Mouse (Mus musculus): ENCODE measurements around the gene Smim4. TPM values are rescaled to one million over a fixed set of nuclear protein-coding genes. Genes with fewer than 3 reads are reported as not detected.

Gene Smim4
- polyA plus RNA-seq, 1 experiment: 17.1 TPM

DNA sequence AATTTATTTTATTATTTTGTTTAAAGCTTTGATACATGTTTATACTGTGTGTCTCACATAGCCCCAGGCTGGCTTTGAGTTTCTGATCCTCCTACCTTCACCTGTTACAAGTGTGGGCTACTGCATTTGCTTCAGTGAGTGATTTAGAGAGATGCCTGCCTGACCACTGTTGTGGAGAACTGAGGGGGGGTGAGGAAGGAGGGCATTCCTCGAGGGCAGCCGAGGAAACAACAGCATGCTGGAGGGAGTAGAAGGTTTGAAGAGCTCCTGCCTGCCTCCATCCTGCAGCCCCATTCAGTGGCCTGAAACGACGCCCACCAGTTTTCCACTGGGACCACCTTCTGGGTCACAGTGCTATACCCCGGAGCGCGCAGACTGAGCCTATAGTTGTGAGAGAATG, 36.7 kb upstream of the Smim4 start:
- Histone ChIP-seq H3K4me1 (ENCODE audit: control insufficient read depth, insufficient read depth, low read length) (no peaks in the 10 kb centered on the region), H3K27me3 (ENCODE audit: control insufficient read depth, insufficient read depth, low read length, poor library complexity, severe bottlenecking) (no peaks in the 10 kb centered on the region), H3K9me3 (replicated peaks; ENCODE audit: control insufficient read depth, insufficient read depth, low read length, poor library complexity, severe bottlenecking) (no peaks in the 10 kb centered on the region), H3K4me3 (ENCODE audit: low read depth, low read length) (no peak overlapping the region), H3K9ac (ENCODE audit: low read depth, poor library complexity, severe bottlenecking) (no peak overlapping the region), H3K36me3 (ENCODE audit: control insufficient read depth, insufficient read depth, low read length, poor library complexity, severe bottlenecking) (no peaks in the 10 kb centered on the region), H3K27ac (ENCODE audit: insufficient read depth, low read length) (no peak overlapping the region)
- TF ChIP-seq EP300 (IDR thresholded peaks at IDR 0.05; ENCODE audit: insufficient read depth, low read depth, low read length): no peak
- TF ChIP-seq CTCF (IDR thresholded peaks at IDR 0.05; ENCODE audit: low read depth, low read length): no peak

DNA sequence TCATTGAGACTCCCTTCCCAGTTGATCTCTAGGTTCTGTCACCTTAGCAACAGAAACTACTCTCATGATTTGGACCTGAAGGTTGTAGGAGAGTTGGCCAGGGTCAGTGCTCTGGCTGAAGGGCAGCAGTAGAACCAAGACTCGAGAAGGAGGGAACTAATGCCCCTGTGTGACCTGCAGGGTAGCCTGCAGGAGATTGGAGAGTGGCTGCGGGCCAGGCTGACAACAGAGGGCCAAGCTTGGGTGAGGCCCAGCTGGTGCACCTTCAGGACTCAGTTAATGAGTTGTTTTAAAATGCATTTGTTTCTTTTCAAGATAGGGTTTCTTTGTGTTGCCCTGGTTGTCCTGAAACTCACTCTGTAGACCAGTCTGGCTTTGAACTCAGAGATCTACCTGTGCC, 36.3 kb upstream of the Smim4 start:
- no peak for TF ChIP-seq EP300 (IDR thresholded peaks at IDR 0.05; ENCODE audit: insufficient read depth, low read depth, low read length)
- TF ChIP-seq POLR2A (IDR thresholded peaks at IDR 0.05; ENCODE audit: insufficient read depth, low read length): no peak
- TF ChIP-seq CTCF (IDR thresholded peaks at IDR 0.05; ENCODE audit: low read depth, low read length): no peak
- Histone ChIP-seq H3K36me3 (ENCODE audit: control insufficient read depth, insufficient read depth, low read length, poor library complexity, severe bottlenecking) (no peaks in the 10 kb centered on the region), H3K4me3 (ENCODE audit: low read depth, low read length) (no peak overlapping the region), H3K9me3 (replicated peaks; ENCODE audit: control insufficient read depth, insufficient read depth, low read length, poor library complexity, severe bottlenecking) (no peaks in the 10 kb centered on the region), H3K4me1 (ENCODE audit: control insufficient read depth, insufficient read depth, low read length) (no peaks in the 10 kb centered on the region), H3K27ac (ENCODE audit: insufficient read depth, low read length) (no peak overlapping the region), H3K9ac (ENCODE audit: low read depth, poor library complexity, severe bottlenecking) (no peak overlapping the region), H3K27me3 (ENCODE audit: control insufficient read depth, insufficient read depth, low read length, poor library complexity, severe bottlenecking) (no peaks in the 10 kb centered on the region)

DNA sequence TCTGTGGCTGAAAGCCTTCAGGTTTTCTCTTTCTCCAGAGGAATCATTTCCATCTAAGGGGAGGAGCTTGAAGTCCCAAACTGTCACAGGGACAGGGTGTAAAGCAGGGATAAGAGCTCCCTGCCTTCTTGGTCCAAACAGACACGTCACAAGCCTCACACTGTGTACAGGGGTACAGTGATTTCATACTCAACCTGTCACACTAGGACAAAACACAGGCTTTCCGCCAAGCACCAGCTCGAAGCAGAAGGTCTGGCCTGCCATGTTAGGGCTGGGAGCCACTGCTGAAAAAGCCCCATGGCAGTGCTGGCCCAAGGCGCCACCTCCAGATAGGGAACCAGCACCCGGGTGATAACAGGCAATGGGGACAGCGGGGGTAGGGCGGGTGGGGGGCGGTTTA, 35.3 kb upstream of the Smim4 start:
- Histone ChIP-seq H3K27ac (ENCODE audit: insufficient read depth, low read length) (no peak overlapping the region), H3K9me3 (replicated peaks; ENCODE audit: control insufficient read depth, insufficient read depth, low read length, poor library complexity, severe bottlenecking) (no peaks in the 10 kb centered on the region), H3K4me1 (ENCODE audit: control insufficient read depth, insufficient read depth, low read length) (no peaks in the 10 kb centered on the region), H3K9ac (ENCODE audit: low read depth, poor library complexity, severe bottlenecking) (no peak overlapping the region), H3K27me3 (ENCODE audit: control insufficient read depth, insufficient read depth, low read length, poor library complexity, severe bottlenecking) (no peaks in the 10 kb centered on the region), H3K36me3 (ENCODE audit: control insufficient read depth, insufficient read depth, low read length, poor library complexity, severe bottlenecking) (no peaks in the 10 kb centered on the region), H3K4me3 (ENCODE audit: low read depth, low read length) (no peak overlapping the region)
- TF ChIP-seq POLR2A (IDR thresholded peaks at IDR 0.05; ENCODE audit: insufficient read depth, low read length): no peak
- TF ChIP-seq EP300 (IDR thresholded peaks at IDR 0.05; ENCODE audit: insufficient read depth, low read depth, low read length): no peak
- TF ChIP-seq CTCF (IDR thresholded peaks at IDR 0.05; ENCODE audit: low read depth, low read length): no peak

DNA sequence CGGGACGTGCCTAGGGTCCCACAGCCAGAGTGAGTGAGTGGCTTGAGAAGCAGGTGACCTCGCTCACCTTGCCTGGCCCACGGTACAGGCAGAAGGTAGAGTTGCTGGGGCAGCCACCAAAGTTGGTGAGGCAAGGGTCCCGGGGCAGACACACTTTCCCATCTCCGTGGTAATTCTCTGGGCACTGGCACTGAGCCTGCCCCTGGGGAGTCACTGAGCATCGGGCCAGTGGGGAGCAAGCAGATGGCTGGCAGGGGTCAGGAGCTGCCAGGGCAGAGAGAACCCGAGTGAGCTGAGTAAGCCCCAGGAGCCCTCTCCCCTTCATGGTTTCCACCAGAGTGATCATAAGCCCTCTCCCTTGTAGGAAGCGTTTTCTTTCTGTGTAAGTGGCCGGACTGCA, 32.9 kb upstream of the Smim4 start:
- Histone ChIP-seq H3K9me3 (replicated peaks; ENCODE audit: control insufficient read depth, insufficient read depth, low read length, poor library complexity, severe bottlenecking) (no peaks in the 10 kb centered on the region), H3K27ac (ENCODE audit: insufficient read depth, low read length) (no peak overlapping the region), H3K4me1 (ENCODE audit: control insufficient read depth, insufficient read depth, low read length) (no peaks in the 10 kb centered on the region), H3K9ac (ENCODE audit: low read depth, poor library complexity, severe bottlenecking) (no peak overlapping the region), H3K27me3 (ENCODE audit: control insufficient read depth, insufficient read depth, low read length, poor library complexity, severe bottlenecking) (no peaks in the 10 kb centered on the region), H3K4me3 (ENCODE audit: low read depth, low read length) (no peak overlapping the region), H3K36me3 (ENCODE audit: control insufficient read depth, insufficient read depth, low read length, poor library complexity, severe bottlenecking) (no peaks in the 10 kb centered on the region)
- no peak for TF ChIP-seq EP300 (IDR thresholded peaks at IDR 0.05; ENCODE audit: insufficient read depth, low read depth, low read length)

DNA sequence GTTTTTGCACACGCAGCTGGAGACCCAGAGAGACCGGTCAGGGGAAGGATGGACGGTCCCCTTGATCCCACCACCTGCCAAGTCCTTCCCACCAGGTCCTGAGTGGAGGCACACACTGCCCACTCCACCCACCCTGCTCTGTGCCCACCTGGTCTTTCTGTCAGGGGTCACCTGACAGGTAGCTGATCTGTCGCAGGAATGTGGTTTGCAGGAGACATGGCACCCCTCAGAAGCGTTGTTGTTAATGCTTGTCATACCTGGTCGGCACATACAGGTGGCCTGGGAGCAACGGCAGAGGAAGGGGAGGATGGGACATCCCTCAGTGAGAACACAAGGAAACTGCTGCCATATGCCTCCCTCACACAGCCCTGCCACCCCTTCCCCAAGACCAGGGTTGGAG, 32.4 kb upstream of the Smim4 start:
- H3K36me3 ChIP-seq (ENCODE audit: control insufficient read depth, insufficient read depth, low read length, poor library complexity, severe bottlenecking): no peaks in the 10 kb centered on the region
- TF ChIP-seq CTCF (IDR thresholded peaks at IDR 0.05; ENCODE audit: low read depth, low read length) (no peak), EP300 (IDR thresholded peaks at IDR 0.05; ENCODE audit: insufficient read depth, low read depth, low read length) (no peak), POLR2A (IDR thresholded peaks at IDR 0.05; ENCODE audit: insufficient read depth, low read length) (no peak)
- no peak overlapping the region for H3K4me3 ChIP-seq (ENCODE audit: low read depth, low read length)
- no peak overlapping the region for H3K9ac ChIP-seq (ENCODE audit: low read depth, poor library complexity, severe bottlenecking)
- H3K27me3 ChIP-seq (ENCODE audit: control insufficient read depth, insufficient read depth, low read length, poor library complexity, severe bottlenecking): no peaks in the 10 kb centered on the region
- no peaks in the 10 kb centered on the region for H3K9me3 ChIP-seq (replicated peaks; ENCODE audit: control insufficient read depth, insufficient read depth, low read length, poor library complexity, severe bottlenecking)
- no peak overlapping the region for H3K27ac ChIP-seq (ENCODE audit: insufficient read depth, low read length)
- no peaks in the 10 kb centered on the region for H3K4me1 ChIP-seq (ENCODE audit: control insufficient read depth, insufficient read depth, low read length)

DNA sequence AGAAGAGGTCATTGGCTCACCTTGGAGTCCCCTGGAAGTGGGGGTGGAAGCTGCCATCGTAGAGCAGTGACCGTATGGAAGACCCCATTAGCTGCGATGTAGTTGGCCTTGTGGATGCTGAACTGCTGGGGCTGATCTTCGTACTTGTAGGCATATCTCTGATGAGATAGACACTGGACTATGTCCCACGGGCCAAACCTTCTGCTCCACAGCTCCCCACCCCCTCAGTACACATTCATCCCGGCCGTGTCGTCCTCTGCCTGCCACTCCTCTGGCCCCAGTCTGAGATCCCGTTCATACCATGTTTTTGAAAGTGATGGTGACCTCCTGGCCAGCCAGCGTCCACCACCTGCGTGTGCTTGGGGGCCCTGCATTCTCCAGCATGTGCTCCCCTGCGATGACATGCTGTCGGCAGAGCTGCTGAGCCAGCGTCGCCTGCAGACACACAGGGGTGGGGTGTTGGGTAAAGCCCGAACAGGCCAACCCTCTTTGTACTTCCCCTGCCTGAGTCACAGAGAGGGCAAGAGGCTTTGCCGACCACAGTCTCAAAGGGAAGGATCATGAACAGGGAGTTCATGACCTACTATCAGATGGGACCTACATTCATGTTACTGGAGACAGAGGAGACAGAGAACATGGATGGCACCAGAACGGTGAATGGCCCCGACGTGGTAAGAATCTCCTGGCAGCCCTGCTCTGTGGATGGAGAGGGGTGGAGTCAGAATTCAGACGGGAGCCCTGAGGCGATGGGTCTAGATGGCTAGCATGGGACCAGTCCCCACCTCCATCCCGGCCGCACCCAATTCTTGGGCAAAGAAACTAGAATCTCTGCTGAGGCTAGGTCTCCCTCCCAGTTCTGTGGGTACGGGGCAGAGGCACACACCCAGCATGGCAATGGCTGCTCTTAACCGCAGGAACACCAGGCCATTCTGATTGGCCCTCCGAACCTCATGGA, 31.7 kb upstream of the Smim4 start:
- Histone ChIP-seq H3K27ac (ENCODE audit: insufficient read depth, low read length) (no peak overlapping the region), H3K4me3 (ENCODE audit: low read depth, low read length) (no peak overlapping the region), H3K27me3 (ENCODE audit: control insufficient read depth, insufficient read depth, low read length, poor library complexity, severe bottlenecking) (no peaks in the 10 kb centered on the region), H3K9ac (ENCODE audit: low read depth, poor library complexity, severe bottlenecking) (no peak overlapping the region), H3K4me1 (ENCODE audit: control insufficient read depth, insufficient read depth, low read length) (no peaks in the 10 kb centered on the region), H3K9me3 (replicated peaks; ENCODE audit: control insufficient read depth, insufficient read depth, low read length, poor library complexity, severe bottlenecking) (no peaks in the 10 kb centered on the region), H3K36me3 (ENCODE audit: control insufficient read depth, insufficient read depth, low read length, poor library complexity, severe bottlenecking) (no peaks in the 10 kb centered on the region)
- TF ChIP-seq EP300 (IDR thresholded peaks at IDR 0.05; ENCODE audit: insufficient read depth, low read depth, low read length) (no peak), CTCF (IDR thresholded peaks at IDR 0.05; ENCODE audit: low read depth, low read length) (no peak), POLR2A (IDR thresholded peaks at IDR 0.05; ENCODE audit: insufficient read depth, low read length) (no peak)
